Mouse (Mus musculus): ENCODE measurements around the gene Iqsec1. TPM values are rescaled to one million over a fixed set of nuclear protein-coding genes. Genes with fewer than 3 reads are reported as not detected.

Gene Iqsec1
- polyA plus RNA-seq (2012; ENCODE audit: insufficient read depth, low replicate concordance), result 90.9 and 120 TPM in 2 replicates

- no peak for TF ChIP-seq GATA1 (IDR thresholded peaks at IDR 0.05; ENCODE audit: borderline replicate concordance, low read length)
- TF ChIP-seq FLI1 (IDR thresholded peaks at IDR 0.05; ENCODE audit: low read length), result no peak
Measured at GRCm38 (mm10) chr6:90988648-90989317, at the start of gene Iqsec1. Iqsec1 (minus strand) TSS chr6:90988685.

GRCm38 (mm10) chr6:91028256-91028655 is 39.8 kb upstream of the Iqsec1 start:
- Histone ChIP-seq H3K36me3 (replicated peaks; ENCODE audit: low read length) (peaks cover 96% of the 10 kb centered on the region), H3K4me3 (replicated peaks) (no peak overlapping the region), H3K4me1 (no peaks in the 10 kb centered on the region), H3K27me3 (replicated peaks) (no peaks in the 10 kb centered on the region), H3K9me3 (no peaks in the 10 kb centered on the region)
- TF ChIP-seq FLI1 (IDR thresholded peaks at IDR 0.05; ENCODE audit: low read length), result no peak
- no peak for TF ChIP-seq GATA1 (IDR thresholded peaks at IDR 0.05; ENCODE audit: borderline replicate concordance, low read length)

More at GRCm38 (mm10) chr6:90988648-90989317, at the start of gene Iqsec1:
- H3K4me1 ChIP-seq, result peaks cover 42% of the 10 kb centered on the region
- peaks cover 71% of the 10 kb centered on the region for H3K27me3 ChIP-seq (replicated peaks)
- H3K9me3 ChIP-seq, result peaks cover 27% of the 10 kb centered on the region
- peak within 1 kb of the TSS; percentile 93 for H3K4me3 ChIP-seq (replicated peaks)
- no peaks in the 10 kb centered on the region for H3K36me3 ChIP-seq (replicated peaks; ENCODE audit: low read length)

DNA sequence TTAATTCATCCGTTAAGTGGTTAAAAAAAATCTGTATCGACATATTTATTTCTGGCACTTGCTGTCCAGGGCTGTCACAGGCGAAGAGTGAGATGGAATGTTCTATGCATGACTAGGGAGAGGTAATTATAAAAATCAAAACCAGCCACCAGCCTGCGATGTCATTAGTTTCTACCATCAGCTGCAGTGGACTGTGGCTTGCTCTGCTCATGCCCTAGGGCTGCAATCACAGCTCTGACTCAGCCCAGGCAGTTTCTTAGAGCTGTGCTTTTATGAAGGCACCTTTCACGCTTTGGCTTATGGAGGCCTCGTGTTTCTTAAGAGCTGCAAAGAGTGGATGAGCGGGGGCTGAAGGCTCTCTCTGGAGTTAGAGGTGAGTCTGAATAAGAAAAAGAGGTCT is 32.3 kb upstream of the Iqsec1 start:
- H3K36me3 ChIP-seq (replicated peaks; ENCODE audit: low read length), result peaks cover 88% of the 10 kb centered on the region
- no peak for TF ChIP-seq GATA1 (IDR thresholded peaks at IDR 0.05; ENCODE audit: borderline replicate concordance, low read length)
- TF ChIP-seq FLI1 (IDR thresholded peaks at IDR 0.05; ENCODE audit: low read length), result no peak
- H3K4me3 ChIP-seq (replicated peaks), result no peak overlapping the region
- H3K4me1 ChIP-seq, result no peaks in the 10 kb centered on the region
- no peaks in the 10 kb centered on the region for H3K27me3 ChIP-seq (replicated peaks)
- H3K9me3 ChIP-seq, result no peaks in the 10 kb centered on the region

DNA sequence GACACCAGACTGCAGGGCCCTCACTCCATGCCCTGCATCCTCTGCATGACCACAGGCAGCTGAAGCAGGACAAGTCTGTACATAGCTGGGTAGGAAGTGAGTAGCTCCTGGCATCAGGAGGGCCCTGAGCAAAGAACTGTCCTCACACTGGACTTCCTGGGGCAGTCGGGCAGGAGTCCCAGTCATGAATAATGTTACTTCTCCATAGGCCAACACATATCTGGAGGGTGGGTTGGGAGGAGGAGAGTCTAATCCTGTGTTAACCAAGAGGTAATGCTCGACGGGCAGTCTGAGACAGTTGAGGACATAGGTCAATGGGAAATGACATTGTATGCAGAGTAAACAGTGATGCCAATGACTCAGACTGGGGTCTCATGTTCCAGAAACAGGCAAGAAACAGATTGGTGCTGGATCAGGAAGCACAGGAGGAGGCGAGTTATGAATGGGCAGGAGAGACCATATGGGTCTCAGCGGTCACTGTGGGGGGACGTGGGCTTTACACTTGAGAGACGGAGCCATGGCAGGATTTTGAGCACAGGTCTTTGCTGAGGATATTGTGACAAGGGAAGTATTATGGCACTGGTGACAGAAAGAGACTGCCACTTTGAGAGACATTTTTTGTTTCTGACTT is 28.2 kb upstream of the Iqsec1 start:
- Histone ChIP-seq H3K9me3 (no peaks in the 10 kb centered on the region), H3K36me3 (replicated peaks; ENCODE audit: low read length) (peaks cover 90% of the 10 kb centered on the region), H3K4me1 (peaks cover 6% of the 10 kb centered on the region; the same call in 1 of the 2 replicates), H3K27me3 (replicated peaks) (no peaks in the 10 kb centered on the region), H3K4me3 (replicated peaks) (no peak overlapping the region)
- TF ChIP-seq GATA1 (IDR thresholded peaks at IDR 0.05; ENCODE audit: borderline replicate concordance, low read length), result no peak
- TF ChIP-seq FLI1 (IDR thresholded peaks at IDR 0.05; ENCODE audit: low read length), result no peak

DNA sequence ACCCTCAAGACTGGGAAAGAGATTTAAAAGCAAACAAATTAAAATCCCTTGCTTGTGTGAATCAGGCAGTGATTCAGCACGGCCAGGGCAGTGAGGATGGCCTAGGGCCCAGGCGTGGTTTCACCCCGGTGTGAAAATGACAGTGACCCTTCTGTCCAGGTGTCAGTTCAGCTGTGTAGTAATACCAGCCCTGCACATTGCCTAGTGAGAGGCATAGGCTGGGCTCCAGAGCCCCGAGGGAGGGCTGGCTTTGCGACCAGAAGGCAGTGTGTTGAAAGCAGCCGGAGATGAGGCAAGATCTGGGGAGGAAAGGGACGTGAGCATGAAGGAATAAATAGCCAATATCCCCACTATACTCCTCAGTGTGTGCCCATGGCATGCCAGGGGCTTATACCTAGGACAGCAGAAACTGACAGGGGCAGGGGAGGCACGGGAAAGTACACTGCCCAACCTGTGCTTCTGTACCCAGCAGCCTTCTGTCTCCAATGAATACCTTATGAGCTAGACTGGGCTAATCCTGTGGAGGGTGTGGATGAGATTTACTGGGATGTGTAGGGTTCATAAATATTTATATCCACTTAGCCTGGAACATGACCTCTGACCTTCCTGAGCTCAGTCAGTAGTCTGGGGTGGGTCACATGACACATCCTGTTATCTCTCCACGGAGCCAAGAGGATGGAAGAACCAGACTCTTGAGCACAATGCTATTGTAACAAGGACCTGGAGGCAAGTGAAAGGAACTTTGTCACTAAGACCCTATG is 25.9 kb upstream of the Iqsec1 start:
- Histone ChIP-seq H3K4me3 (replicated peaks) (no peak overlapping the region), H3K36me3 (replicated peaks; ENCODE audit: low read length) (peaks cover 70% of the 10 kb centered on the region), H3K9me3 (no peaks in the 10 kb centered on the region), H3K27me3 (replicated peaks) (no peaks in the 10 kb centered on the region), H3K4me1 (peaks cover 6% of the 10 kb centered on the region; the same call in 1 of the 2 replicates)
- TF ChIP-seq GATA1 (IDR thresholded peaks at IDR 0.05; ENCODE audit: borderline replicate concordance, low read length) (no peak), FLI1 (IDR thresholded peaks at IDR 0.05; ENCODE audit: low read length) (no peak)

- Histone ChIP-seq H3K36me3 (replicated peaks; ENCODE audit: low read length) (peaks cover 56% of the 10 kb centered on the region), H3K27me3 (replicated peaks) (no peaks in the 10 kb centered on the region), H3K9me3 (no peaks in the 10 kb centered on the region), H3K4me3 (replicated peaks) (no peak overlapping the region), H3K4me1 (peaks cover 9% of the 10 kb centered on the region)
- TF ChIP-seq FLI1 (IDR thresholded peaks at IDR 0.05; ENCODE audit: low read length) (no peak), GATA1 (IDR thresholded peaks at IDR 0.05; ENCODE audit: borderline replicate concordance, low read length) (no peak)
Measured at GRCm38 (mm10) chr6:91012458-91012857, 24.0 kb upstream of the Iqsec1 start.

GRCm38 (mm10) chr6:91011568-91011967 is 23.1 kb upstream of the Iqsec1 start:
- no peak overlapping the region for H3K4me3 ChIP-seq (replicated peaks)
- peaks cover 47% of the 10 kb centered on the region for H3K36me3 ChIP-seq (replicated peaks; ENCODE audit: low read length)
- no peak for TF ChIP-seq FLI1 (IDR thresholded peaks at IDR 0.05; ENCODE audit: low read length)
- TF ChIP-seq GATA1 (IDR thresholded peaks at IDR 0.05; ENCODE audit: borderline replicate concordance, low read length), result no peak
- no peaks in the 10 kb centered on the region for H3K9me3 ChIP-seq
- H3K4me1 ChIP-seq, result peaks cover 18% of the 10 kb centered on the region
- H3K27me3 ChIP-seq (replicated peaks), result no peaks in the 10 kb centered on the region

DNA sequence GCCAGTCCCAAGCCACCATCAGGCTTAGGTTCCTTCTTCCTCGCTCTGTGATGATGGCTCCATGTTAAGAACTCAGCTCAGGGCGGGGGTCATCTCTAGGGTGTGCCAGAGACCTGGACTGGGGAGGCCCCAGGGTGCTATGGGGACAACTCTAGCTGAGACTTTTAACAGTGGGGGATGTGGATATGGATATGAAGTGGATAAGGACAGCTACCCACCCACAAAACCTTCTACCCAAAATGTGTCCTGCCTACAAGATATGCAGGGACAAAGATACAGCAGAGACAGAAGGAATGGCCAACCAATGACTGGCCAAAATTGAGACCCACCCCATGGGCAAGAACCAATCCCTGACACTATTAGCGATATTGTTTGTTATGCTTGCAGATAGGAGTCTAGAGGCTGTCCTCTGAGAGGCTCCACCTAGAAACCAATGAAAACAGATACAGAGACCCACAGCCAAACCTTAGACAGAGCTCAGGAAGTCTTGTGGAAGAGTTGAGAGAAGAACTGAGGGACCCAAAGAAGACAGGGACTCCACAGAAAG is 19.9 kb upstream of the Iqsec1 start:
- Histone ChIP-seq H3K4me1 (peaks cover 24% of the 10 kb centered on the region), H3K9me3 (no peaks in the 10 kb centered on the region), H3K27me3 (replicated peaks) (peaks cover 15% of the 10 kb centered on the region), H3K36me3 (replicated peaks; ENCODE audit: low read length) (peaks cover 16% of the 10 kb centered on the region), H3K4me3 (replicated peaks) (no peak overlapping the region)
- TF ChIP-seq FLI1 (IDR thresholded peaks at IDR 0.05; ENCODE audit: low read length) (no peak), GATA1 (IDR thresholded peaks at IDR 0.05; ENCODE audit: borderline replicate concordance, low read length) (no peak)

DNA sequence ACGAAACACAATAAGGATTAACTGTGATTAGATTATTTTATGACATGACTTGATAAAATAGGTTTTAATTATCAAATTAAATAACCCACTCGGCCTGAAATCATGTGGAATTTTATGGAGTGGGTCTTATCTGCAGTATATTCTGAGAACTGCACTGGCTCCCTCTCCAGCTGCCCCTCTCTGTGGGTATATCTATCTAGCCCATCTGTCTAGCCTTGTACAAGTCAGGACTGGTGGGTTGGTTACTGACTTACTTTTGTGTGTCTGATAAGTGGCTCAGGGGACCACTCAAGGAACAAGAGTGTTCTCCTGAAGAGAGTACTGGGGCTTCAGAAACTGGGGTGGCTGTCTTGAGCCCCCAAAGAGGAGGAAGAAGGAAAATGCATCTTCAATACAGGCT is 18.7 kb upstream of the Iqsec1 start:
- H3K4me3 ChIP-seq (replicated peaks), result no peak overlapping the region
- peaks cover 17% of the 10 kb centered on the region for H3K27me3 ChIP-seq (replicated peaks)
- no peak for TF ChIP-seq GATA1 (IDR thresholded peaks at IDR 0.05; ENCODE audit: borderline replicate concordance, low read length)
- no peak for TF ChIP-seq FLI1 (IDR thresholded peaks at IDR 0.05; ENCODE audit: low read length)
- peaks cover 27% of the 10 kb centered on the region for H3K4me1 ChIP-seq
- peaks cover 5% of the 10 kb centered on the region for H3K36me3 ChIP-seq (replicated peaks; ENCODE audit: low read length)
- H3K9me3 ChIP-seq, result peaks cover 3% of the 10 kb centered on the region

Data from megakaryocyte, embryonic 14.5 days (primary cell).